Mouse (Mus musculus) adrenal gland, adult 18-20 months (tissue): Measurements from ENCODE around the gene Trp53tg5. TPM values are rescaled to one million over a fixed set of nuclear protein-coding genes. Genes with fewer than 3 reads are reported as not detected.

Experiments used
- total RNA-seq, 2 experiments: library from RNA; stranded (reverse); gene quantifications; 1 replicate in 1 of 2; 2 replicates in 1 of 2; pipeline ENCODE4 v1.2.3; 2021

Gene Trp53tg5
- total RNA-seq, 2 experiments from 2014 or later = not detected

Other genes with a start within 250 kb of the Trp53tg5 start
- gene Svs2, start 235.3 kb downstream of the Trp53tg5 start, total RNA-seq = not detected
- not detected for gene Svs3b, start 217.1 kb downstream of the Trp53tg5 start, total RNA-seq
- not detected for gene Svs4, start 195.3 kb downstream of the Trp53tg5 start, total RNA-seq
- not detected for gene Svs3a, start 184.5 kb downstream of the Trp53tg5 start, total RNA-seq
- gene Svs6, start 157.0 kb downstream of the Trp53tg5 start, total RNA-seq = not detected
- 1 to 10 TPM; 1.6 to 3.7 TPM for gene Svs5, start 141.0 kb downstream of the Trp53tg5 start, total RNA-seq
- gene Slpi, start 84.6 kb downstream of the Trp53tg5 start, total RNA-seq = 10 to 100 TPM; 21.8 to 45.7 TPM
- gene Rbpjl, start 70.6 kb downstream of the Trp53tg5 start, total RNA-seq = not detected
- gene Matn4, start 68.6 kb downstream of the Trp53tg5 start, total RNA-seq = 1 to 10 TPM in 1 of 2 experiments, under 1 TPM in 1; 0.76 to 1.7 TPM
- 100 to 1,000 TPM; 133 to 150 TPM for gene Sdc4, start 29.8 kb downstream of the Trp53tg5 start, total RNA-seq
- 10 to 100 TPM; 28.7 to 33.3 TPM for gene Sys1, start 16.8 kb downstream of the Trp53tg5 start, total RNA-seq
- 1 to 10 TPM in 1 of 2 experiments, not detected in 1; 5.7 TPM for gene Gm20458, start 12.8 kb downstream of the Trp53tg5 start, total RNA-seq
- 10 to 100 TPM in 1 of 2 experiments, 1 to 10 TPM in 1; 7.6 to 20.9 TPM for gene Dbndd2, start 12.4 kb upstream of the Trp53tg5 start, total RNA-seq
- 10 to 100 TPM; 63.3 to 93.6 TPM for gene Pigt, start 23.8 kb upstream of the Trp53tg5 start, total RNA-seq
- under 1 TPM in 1 of 2 experiments, not detected in 1; 0.74 TPM for gene Wfdc2, start 88.7 kb upstream of the Trp53tg5 start, total RNA-seq
- gene Spint3, start 99.7 kb upstream of the Trp53tg5 start, total RNA-seq = not detected
- under 1 TPM; 0.38 to 0.40 TPM for gene Wfdc6a, start 111.7 kb upstream of the Trp53tg5 start, total RNA-seq
- gene Eppin, start 119.9 kb upstream of the Trp53tg5 start, total RNA-seq = not detected
- gene Wfdc6b, start 139.8 kb upstream of the Trp53tg5 start, total RNA-seq = not detected
- gene Wfdc8, start 139.9 kb upstream of the Trp53tg5 start, total RNA-seq = not detected
- not detected for gene Wfdc16, start 165.1 kb upstream of the Trp53tg5 start, total RNA-seq
- gene Wfdc10, start 182.3 kb upstream of the Trp53tg5 start, total RNA-seq = not detected
- gene Wfdc9, start 182.9 kb upstream of the Trp53tg5 start, total RNA-seq = not detected
- not detected for gene Wfdc11, start 200.4 kb upstream of the Trp53tg5 start, total RNA-seq
- not detected for gene Wfdc13, start 211.4 kb upstream of the Trp53tg5 start, total RNA-seq
- gene Spint4, start 224.8 kb upstream of the Trp53tg5 start, total RNA-seq = not detected
- not detected for gene Spint5, start 241.6 kb upstream of the Trp53tg5 start, total RNA-seq